Mouse (Mus musculus) limb, embryonic 14.5 days (tissue): Measurements from ENCODE around the gene Tmigd3. TPM values are rescaled to one million over a fixed set of nuclear protein-coding genes. Genes with fewer than 3 reads are reported as not detected.

ENCODE experiments used
- ATAC-seq: fragments of 200-750 bp; cut with Nextera tagmentation; 2 replicates; pipeline ENCODE4 v1.8.0; 2017; ENCODE audit warnings: low read depth, moderate number of reproducible peaks, moderate TSS enrichment; ENCODE audit not compliant: low FRiP score
- DNase-seq: peaks from one replicate; pipeline ENCODE4 v3.0.0-alpha.2; 2015; ENCODE audit warnings: low spot score
- H3K27ac ChIP-seq: fragments of 300-500 bp; sonication (generic); replicated peaks from 2 replicates; pipeline ENCODE4 v1.5.1; 2014; ENCODE audit warnings: low read depth, mild to moderate bottlenecking, low read length, moderate library complexity, mixed read lengths
- H3K27me3 ChIP-seq: fragments of 300-500 bp; sonication (generic); 2 replicates; pipeline ENCODE4 v1.6.1; 2014; ENCODE audit warnings: low read length, mixed read lengths; ENCODE audit not compliant: control insufficient read depth, insufficient read depth
- H3K36me3 ChIP-seq: fragments of 300-500 bp; sonication (generic); 2 replicates; pipeline ENCODE4 v1.6.1; 2014; ENCODE audit warnings: mild to moderate bottlenecking, low read length, moderate library complexity, mixed read lengths; ENCODE audit not compliant: control insufficient read depth, insufficient read depth
- H3K4me1 ChIP-seq: fragments of 300-500 bp; sonication (generic); 2 replicates; pipeline ENCODE4 v1.6.1; 2014; ENCODE audit warnings: antibody characterized with exemption, low read length, mixed read lengths; ENCODE audit not compliant: control insufficient read depth, insufficient read depth
- H3K4me2 ChIP-seq: fragments of 300-500 bp; sonication (generic); replicated peaks from 2 replicates; pipeline ENCODE4 v1.6.1; 2014; ENCODE audit warnings: low read depth, mild to moderate bottlenecking, low read length, moderate library complexity; ENCODE audit not compliant: severe bottlenecking
- H3K4me3 ChIP-seq: fragments of 300-500 bp; sonication (generic); replicated peaks from 2 replicates; pipeline ENCODE4 v1.5.1; 2014; ENCODE audit warnings: low read length
- H3K9ac ChIP-seq: fragments of 300-500 bp; sonication (generic); 2 replicates; pipeline ENCODE4 v1.6.1; 2014; ENCODE audit warnings: mild to moderate bottlenecking, low read depth, low read length, moderate library complexity; ENCODE audit not compliant: severe bottlenecking
- H3K9me3 ChIP-seq: fragments of 300-500 bp; sonication (generic); 2 replicates; pipeline ENCODE4 v1.6.1; 2016; ENCODE audit warnings: low read length; ENCODE audit not compliant: control insufficient read depth
- POLR2A ChIP-seq: fragments of 200-500 bp; IDR thresholded peaks from 2 replicates; pipeline ENCODE4 v1.8.0; 2012; ENCODE audit warnings: inconsistent platforms, mild to moderate bottlenecking, moderate library complexity, borderline replicate concordance; ENCODE audit not compliant: insufficient read depth, insufficient read length; ENCODE audit errors: extremely low read depth
- WGBS: fragments of 180-500 bp; shearing (Covaris S2); extraction: QIAGEN DNeasy Blood & Tissue Kit; methylation state at CpG from one replicate; pipeline ENCODE4 v1.1.7; 2014; 5-methylcytosine and 5-hydroxymethylcytosine counted together
- polyA plus RNA-seq, 2 experiments: library from polyadenylated mRNA; depleted of rRNA in 1 of 2; stranded (reverse) in 1 of 2; unstranded in 1 of 2; fragments of >200 nt; fragmentation: Nextera tagmentation in 1 of 2; extraction: Ambion mirVana in 1 of 2; gene quantifications; 2 replicates each; pipeline versions ENCODE4 v1.2.1 to v1.2.3; 2012 to 2014

Gene Tmigd3
- polyA plus RNA-seq, 2 experiments: 0.21 to 0.23 TPM

- H3K36me3 ChIP-seq: peaks cover 46% of the 10 kb centered on the region
- H3K27me3 ChIP-seq: no peaks in the 10 kb centered on the region
- no peak overlapping the region for H3K27ac ChIP-seq
- H3K9ac ChIP-seq: no peak overlapping the region
- WGBS: 89% methylated on average over 2 of the region's 2 CpGs
- peaks cover 16% of the 10 kb centered on the region for H3K4me1 ChIP-seq
- H3K9me3 ChIP-seq: no peaks in the 10 kb centered on the region
- ATAC-seq (no peak), DNase-seq (no peak)
- peak overlapping the region; percentile 97; the same call in 1 of the 2 replicates for H3K4me3 ChIP-seq
- peak overlapping the region; percentile 78; the same call in 1 of the 2 replicates for H3K4me2 ChIP-seq
- no peak for TF ChIP-seq POLR2A
These were observed 90.0 kb downstream of the Tmigd3 start for GRCm38 (mm10) chr3:105960700-105961099.

- Histone ChIP-seq H3K4me1 (no peaks in the 10 kb centered on the region), H3K4me3 (no peak overlapping the region), H3K36me3 (peaks cover 34% of the 10 kb centered on the region), H3K4me2 (no peak overlapping the region), H3K9me3 (no peaks in the 10 kb centered on the region), H3K27ac (no peak overlapping the region), H3K9ac (no peak overlapping the region), H3K27me3 (no peaks in the 10 kb centered on the region)
- DNase-seq (no peak), ATAC-seq (no peak)
- WGBS: 80% methylated on average over 5 of the region's 5 CpGs
- TF ChIP-seq POLR2A: no peak
These were observed 101.2 kb downstream of the Tmigd3 start for GRCm38 (mm10) chr3:105971831-105972446.

DNA sequence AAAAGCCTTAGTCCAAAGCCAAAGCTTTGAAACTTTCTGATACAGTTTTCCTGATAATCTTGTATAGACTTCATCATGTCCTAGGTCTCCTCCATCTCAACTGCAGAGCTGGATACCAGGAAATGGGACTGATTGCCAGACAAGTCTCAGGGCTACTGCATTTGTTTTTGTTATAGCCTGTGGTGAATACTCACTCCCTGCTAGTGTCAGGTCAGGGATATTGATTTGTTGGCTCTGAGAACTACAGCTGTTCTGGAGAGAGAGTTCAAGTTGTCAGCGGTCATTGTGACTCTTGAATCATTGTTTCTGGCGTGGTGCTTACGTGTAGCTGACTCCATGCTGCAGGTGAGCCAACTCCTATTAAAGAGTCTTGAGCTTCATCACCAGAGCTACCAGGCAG, 102.7 kb downstream of the Tmigd3 start, which contains the start of gene Ovgp1:
Ovgp1 (plus strand) TSS at position 301 of the 400 bp plus-strand sequence.
- Histone ChIP-seq H3K9me3 (no peaks in the 10 kb centered on the region), H3K4me2 (no peak within 1 kb of the TSS), H3K4me1 (no peaks in the 10 kb centered on the region), H3K27ac (no peak within 1 kb of the TSS), H3K9ac (no peak within 1 kb of the TSS), H3K4me3 (no peak within 1 kb of the TSS), H3K36me3 (peaks cover 20% of the 10 kb centered on the region), H3K27me3 (no peaks in the 10 kb centered on the region)
- no peak for ATAC-seq
- TF ChIP-seq POLR2A: no peak
- no peak for DNase-seq
- WGBS: 74% methylated on average over 3 of the region's 3 CpGs

Other genes with a start within 250 kb of the Tmigd3 start
- gene Ddx20, start 183.3 kb upstream of the Tmigd3 start, polyA plus RNA-seq (2012; rRNA removed): 19.8 and 20.5 TPM in 2 replicates
- gene Ddx20, start 183.3 kb upstream of the Tmigd3 start, polyA plus RNA-seq (2014; fragmentation: Nextera tagmentation; extraction: Ambion mirVana): 28.8 and 34.9 TPM in 2 replicates
- gene Inka2, start 166.3 kb upstream of the Tmigd3 start, polyA plus RNA-seq (2012; rRNA removed): 4.6 and 5.9 TPM in 2 replicates
- gene Inka2, start 166.3 kb upstream of the Tmigd3 start, polyA plus RNA-seq (2014; fragmentation: Nextera tagmentation; extraction: Ambion mirVana): 1.4 and 1.7 TPM in 2 replicates
- 35.5 and 45.1 TPM in 2 replicates for gene Rap1a, start 69.6 kb upstream of the Tmigd3 start, polyA plus RNA-seq (2012; rRNA removed)
- 73.9 and 77.7 TPM in 2 replicates for gene Rap1a, start 69.6 kb upstream of the Tmigd3 start, polyA plus RNA-seq (2014; fragmentation: Nextera tagmentation; extraction: Ambion mirVana)
- 2.1 and 2.3 TPM in 2 replicates for gene Adora3, start within 50 bp of the Tmigd3 start, polyA plus RNA-seq (2012; rRNA removed)
- 2.8 and 3.2 TPM in 2 replicates for gene Adora3, start within 50 bp of the Tmigd3 start, polyA plus RNA-seq (2014; fragmentation: Nextera tagmentation; extraction: Ambion mirVana)
- 0.41 and 0.69 TPM in 2 replicates for gene I830077J02Rik, start 61.8 kb downstream of the Tmigd3 start, polyA plus RNA-seq (2012; rRNA removed)
- gene I830077J02Rik, start 61.8 kb downstream of the Tmigd3 start, polyA plus RNA-seq (2014; fragmentation: Nextera tagmentation; extraction: Ambion mirVana): 0.66 and 0.88 TPM in 2 replicates
- 92.1 and 100 TPM in 2 replicates for gene Wdr77, start 88.5 kb downstream of the Tmigd3 start, polyA plus RNA-seq (2012; rRNA removed)
- 107 and 111 TPM in 2 replicates for gene Wdr77, start 88.5 kb downstream of the Tmigd3 start, polyA plus RNA-seq (2014; fragmentation: Nextera tagmentation; extraction: Ambion mirVana)
- gene Atp5f1, start 89.2 kb downstream of the Tmigd3 start, polyA plus RNA-seq (2012; rRNA removed): 162 and 233 TPM in 2 replicates
- 409 and 438 TPM in 2 replicates for gene Atp5f1, start 89.2 kb downstream of the Tmigd3 start, polyA plus RNA-seq (2014; fragmentation: Nextera tagmentation; extraction: Ambion mirVana)
- gene Ovgp1, start 102.8 kb downstream of the Tmigd3 start, polyA plus RNA-seq (2012; rRNA removed): 3.4 and 3.6 TPM in 2 replicates
- 0.37 and 0.94 TPM in 2 replicates for gene Ovgp1, start 102.8 kb downstream of the Tmigd3 start, polyA plus RNA-seq (2014; fragmentation: Nextera tagmentation; extraction: Ambion mirVana)
- 0.09 TPM in 1 of 2 replicates, not detected in the other for gene Pifo, start 143.7 kb downstream of the Tmigd3 start, polyA plus RNA-seq (2012; rRNA removed)
- gene Pifo, start 143.7 kb downstream of the Tmigd3 start, polyA plus RNA-seq (2014; fragmentation: Nextera tagmentation; extraction: Ambion mirVana): not detected in 2 replicates
- gene Chil5, start 161.9 kb downstream of the Tmigd3 start, polyA plus RNA-seq (2012; rRNA removed): 0.05 TPM in 1 of 2 replicates, not detected in the other
- not detected in 2 replicates for gene Chil5, start 161.9 kb downstream of the Tmigd3 start, polyA plus RNA-seq (2014; fragmentation: Nextera tagmentation; extraction: Ambion mirVana)
- 0.04 and 0.08 TPM in 2 replicates for gene Chia1, start 242.3 kb downstream of the Tmigd3 start, polyA plus RNA-seq (2012; rRNA removed)
- gene Chia1, start 242.3 kb downstream of the Tmigd3 start, polyA plus RNA-seq (2014; fragmentation: Nextera tagmentation; extraction: Ambion mirVana): not detected in 2 replicates